Mouse (Mus musculus) ES-Bruce4 (cell line): ENCODE data around the gene Iah1. TPM values are rescaled to one million over a fixed set of nuclear protein-coding genes. Genes with fewer than 3 reads are reported as not detected.
A peak's percentile ranks its signal among the peaks of the same experiment; 100 is the strongest.

Experiments used
- H3K27ac ChIP-seq: 2 replicates; pipeline ENCODE4 v1.5.1; 2012; ENCODE audit warnings: low read length, inconsistent platforms; ENCODE audit not compliant: insufficient read depth
- H3K27me3 ChIP-seq: 2 replicates; pipeline ENCODE4 v1.6.1; 2012; ENCODE audit warnings: mild to moderate bottlenecking, low read length, inconsistent platforms; ENCODE audit not compliant: control insufficient read depth, poor library complexity, insufficient read depth, severe bottlenecking
- H3K36me3 ChIP-seq: 2 replicates; pipeline ENCODE4 v1.6.1; 2012; ENCODE audit warnings: inconsistent platforms, mild to moderate bottlenecking, low read length, moderate library complexity; ENCODE audit not compliant: control insufficient read depth, poor library complexity, insufficient read depth, severe bottlenecking
- H3K4me1 ChIP-seq: one replicate; pipeline ENCODE4 v1.8.1; 2011; ENCODE audit warnings: low read length; ENCODE audit not compliant: control insufficient read depth, insufficient read depth
- H3K4me3 ChIP-seq: 2 replicates; pipeline ENCODE4 v1.5.1; 2011; ENCODE audit warnings: low read depth, mild to moderate bottlenecking, low read length
- H3K9ac ChIP-seq: 2 replicates; pipeline ENCODE4 v1.6.1; 2012; ENCODE audit warnings: low read depth, mild to moderate bottlenecking, inconsistent platforms; ENCODE audit not compliant: poor library complexity, severe bottlenecking
- H3K9me3 ChIP-seq: replicated peaks from 2 replicates; pipeline ENCODE4 v1.6.1; 2012; ENCODE audit warnings: mild to moderate bottlenecking, low read length, inconsistent platforms; ENCODE audit not compliant: control insufficient read depth, poor library complexity, insufficient read depth, severe bottlenecking
- CTCF ChIP-seq: IDR thresholded peaks from one replicate; pipeline ENCODE4 v1.8.1; 2011; ENCODE audit warnings: low read depth, low read length
- EP300 ChIP-seq: IDR thresholded peaks from 2 replicates; pipeline ENCODE4 v1.6.1; 2011; ENCODE audit warnings: low read depth, low read length; ENCODE audit not compliant: insufficient read depth
- POLR2A ChIP-seq: IDR thresholded peaks from one replicate; pipeline ENCODE4 v1.8.1; 2011; ENCODE audit warnings: low read length; ENCODE audit not compliant: insufficient read depth
- polyA plus RNA-seq: library from polyadenylated mRNA; stranded (reverse); fragments of >200 nt; gene quantifications from 2 replicates; pipeline ENCODE4 v1.2.4, GENCODE M21; 2011; ENCODE audit warnings: low read depth; ENCODE audit not compliant: missing spikeins, insufficient read depth, insufficient read length

Iah1 gene
- polyA plus RNA-seq, 1 experiment = 32.5 TPM

- Histone ChIP-seq H3K9me3 (no peaks in the 10 kb centered on the region), H3K27me3 (no peaks in the 10 kb centered on the region), H3K4me1 (no peaks in the 10 kb centered on the region), H3K27ac (no peak overlapping the region), H3K4me3 (no peak overlapping the region), H3K9ac (no peak overlapping the region), H3K36me3 (no peaks in the 10 kb centered on the region; the same call in 1 of the 2 replicates)
- TF ChIP-seq EP300 (no peak), POLR2A (no peak), CTCF (no peak)
Observed at GRCm38 (mm10) chr12:21364624-21365435, 48.6 kb downstream of the Iah1 start.

GRCm38 (mm10) chr12:21368376-21369086, 52.3 kb downstream of the Iah1 start:
- no peak for TF ChIP-seq CTCF
- no peak for TF ChIP-seq EP300
- TF ChIP-seq POLR2A = no peak

DNA sequence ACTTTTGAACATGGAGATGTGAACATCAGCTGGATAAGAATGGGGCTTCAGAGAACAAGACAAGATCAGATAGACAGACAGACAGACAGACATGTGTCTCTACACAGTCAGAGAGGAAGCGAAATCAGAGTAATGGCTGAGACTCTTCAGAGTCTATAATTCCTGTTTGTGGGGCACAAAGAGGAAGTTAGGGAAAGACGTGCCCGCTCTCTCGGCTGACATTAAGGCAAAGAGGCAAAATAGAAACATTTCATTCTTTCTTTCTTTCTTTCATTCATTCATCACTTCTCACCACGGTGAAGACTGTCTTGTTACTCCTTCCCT, 52.9 kb downstream of the Iah1 start:
- TF ChIP-seq EP300 (no peak), POLR2A (no peak)
- H3K27me3 ChIP-seq = no peaks in the 10 kb centered on the region
- no peaks in the 10 kb centered on the region for H3K36me3 ChIP-seq

More at GRCm38 (mm10) chr12:21368376-21369086, 52.3 kb downstream of the Iah1 start:
- no peaks in the 10 kb centered on the region for H3K27me3 ChIP-seq
- H3K36me3 ChIP-seq = no peaks in the 10 kb centered on the region
- H3K4me1 ChIP-seq = no peaks in the 10 kb centered on the region
- no peak overlapping the region for H3K4me3 ChIP-seq
- no peak overlapping the region for H3K9ac ChIP-seq
- H3K9me3 ChIP-seq = no peaks in the 10 kb centered on the region
- no peak overlapping the region for H3K27ac ChIP-seq

GRCm38 (mm10) chr12:21370035-21370611, 53.9 kb downstream of the Iah1 start:
- Histone ChIP-seq H3K9me3 (no peaks in the 10 kb centered on the region), H3K27me3 (no peaks in the 10 kb centered on the region), H3K9ac (no peak overlapping the region), H3K27ac (no peak overlapping the region), H3K4me1 (no peaks in the 10 kb centered on the region), H3K4me3 (no peak overlapping the region), H3K36me3 (no peaks in the 10 kb centered on the region)
- TF ChIP-seq EP300 (no peak), POLR2A (no peak), CTCF (no peak)

More for the DNA sequence above, 52.9 kb downstream of the Iah1 start:
- no peak overlapping the region for H3K9ac ChIP-seq
- H3K4me3 ChIP-seq = no peak overlapping the region
- H3K4me1 ChIP-seq = no peaks in the 10 kb centered on the region
- H3K9me3 ChIP-seq = no peaks in the 10 kb centered on the region
- H3K27ac ChIP-seq = no peak overlapping the region

- Histone ChIP-seq H3K9ac (peak within 1 kb of the TSS; percentile 83), H3K4me3 (peak within 1 kb of the TSS; percentile 92), H3K27me3 (no peaks in the 10 kb centered on the region), H3K4me1 (no peaks in the 10 kb centered on the region), H3K9me3 (no peaks in the 10 kb centered on the region), H3K36me3 (no peaks in the 10 kb centered on the region), H3K27ac (peak within 1 kb of the TSS; percentile 92)
- TF ChIP-seq POLR2A (peak; percentile 57), EP300 (no peak), CTCF (peak; percentile 11)
Observed at GRCm38 (mm10) chr12:21373100-21373819, 57.1 kb downstream of the Iah1 start, which contains the start of gene Adam17. Gene Adam17 (minus strand): TSS chr12:21373632.

Other genes with a start within 250 kb of the Iah1 start
- gene Cpsf3, start 31.0 kb upstream of the Iah1 start, polyA plus RNA-seq = 116 and 123 TPM in 2 replicates
- 21.1 and 22.5 TPM in 2 replicates for gene Itgb1bp1, start 30.1 kb upstream of the Iah1 start, polyA plus RNA-seq
- gene Adam17, start 57.2 kb downstream of the Iah1 start, polyA plus RNA-seq = 36.4 and 37.0 TPM in 2 replicates
- 384 and 400 TPM in 2 replicates for gene Ywhaq, start 101.2 kb downstream of the Iah1 start, polyA plus RNA-seq